24 mouse cellular contexts compared by ENCODE assay signal in genomic region chr1:77998727-77999126, GRCm38 (mm10).
"Had no signal": no experiment of that assay in that cellular context is flagged by ENCODE, and none has a peak within 500 bp of the region (broad histone marks: within the 10 kb centered on the region; RNA-seq: fewer than 3 reads in every experiment).

No protein-coding gene starts in this region.

- H3K9ac ChIP-seq: heart, embryonic 12.5 days; hindbrain, embryonic 12.5 days; hindbrain, embryonic 14.5 days; intestine, embryonic 15.5 days; limb, embryonic 12.5 days had no signal

- H3K36me3 ChIP-seq: heart, embryonic 10.5 days; heart, embryonic 12.5 days; hindbrain, embryonic 10.5 days; hindbrain, embryonic 12.5 days; intestine, embryonic 15.5 days; limb, embryonic 10.5 days; limb, embryonic 12.5 days had no signal

- H3K27me3 ChIP-seq: heart, embryonic 12.5 days; hindbrain, embryonic 12.5 days; intestine, embryonic 15.5 days; limb, embryonic 12.5 days had no signal

- H3K4me3 ChIP-seq: gastrocnemius, adult 2 months; heart, embryonic 10.5 days; heart, embryonic 12.5 days; hindbrain, embryonic 10.5 days; hindbrain, embryonic 12.5 days; intestine, embryonic 15.5 days; layer of hippocampus, adult 2 months; left cerebral cortex, adult 2 months; limb, embryonic 10.5 days; limb, embryonic 12.5 days had no signal

- H3K27ac ChIP-seq: gastrocnemius, adult 2 months; heart, embryonic 10.5 days; hindbrain, embryonic 10.5 days; hindbrain, embryonic 12.5 days; hindbrain, embryonic 14.5 days; intestine, embryonic 15.5 days; layer of hippocampus, adult 2 months; left cerebral cortex, adult 2 months; limb, embryonic 10.5 days; limb, embryonic 12.5 days had no signal

- ATAC-seq: hindbrain, embryonic 16.5 days; inflammation-experienced regulatory T-cells, adult 6 months; intestine, embryonic 15.5 days; intestine, postnatal 0 days had no signal

- H3K9me3 ChIP-seq: heart, embryonic 10.5 days; heart, embryonic 12.5 days; hindbrain, embryonic 10.5 days; hindbrain, embryonic 12.5 days; intestine, embryonic 15.5 days; limb, embryonic 10.5 days; limb, embryonic 12.5 days had no signal

- H3K4me2 ChIP-seq: heart, embryonic 12.5 days; hindbrain, embryonic 12.5 days; hindbrain, embryonic 14.5 days; intestine, embryonic 15.5 days; limb, embryonic 12.5 days had no signal

- DNase-seq: gastrocnemius, adult 2 months; gastrocnemius, postnatal 10 days; gastrocnemius, postnatal 25 days; heart, adult 18-20 months; heart, postnatal 10 days; heart, postnatal 4 days; kidney, adult 18-20 months; kidney, adult 8-10 months; kidney, postnatal 10 days; kidney, postnatal 25 days; kidney, postnatal 4 days had no signal

- H3K4me1 ChIP-seq: heart, embryonic 10.5 days; heart, embryonic 12.5 days; hindbrain, embryonic 10.5 days; hindbrain, embryonic 12.5 days; intestine, embryonic 15.5 days; limb, embryonic 12.5 days had no signal
